Mouse (Mus musculus) cerebellum, adult 11-12 months (tissue): ENCODE measurements at regions not wholly inside any gene's neighbourhood (a gene's known extent, or its start where the extent isn't known, plus 50 kb on each side); places are given as distances from the start of the nearest gene placed in this dataset.

Experiments
- DNase-seq: peaks from one replicate; pipeline ENCODE4 v3.0.0; 2022

DNA sequence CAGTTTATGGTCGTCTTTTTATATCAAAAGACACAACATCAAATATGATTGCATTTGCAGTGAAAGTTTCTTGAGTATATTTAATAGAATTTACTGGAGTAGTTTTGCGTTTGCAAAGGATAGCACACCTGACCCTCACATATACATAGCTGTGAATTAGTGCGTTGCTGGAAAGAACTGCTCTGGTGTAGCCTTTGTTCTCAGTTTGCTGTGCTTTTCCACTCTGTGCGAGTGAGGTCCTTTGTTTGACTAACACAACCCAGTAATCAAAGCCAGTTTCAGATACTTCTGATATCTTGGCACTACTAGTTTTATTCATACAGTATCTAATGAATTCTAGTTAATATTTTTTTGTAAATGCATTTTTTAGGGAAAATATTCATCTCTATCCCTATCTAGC, 84.7 kb downstream of the Trim52 start:
- no peak for DNase-seq

DNA sequence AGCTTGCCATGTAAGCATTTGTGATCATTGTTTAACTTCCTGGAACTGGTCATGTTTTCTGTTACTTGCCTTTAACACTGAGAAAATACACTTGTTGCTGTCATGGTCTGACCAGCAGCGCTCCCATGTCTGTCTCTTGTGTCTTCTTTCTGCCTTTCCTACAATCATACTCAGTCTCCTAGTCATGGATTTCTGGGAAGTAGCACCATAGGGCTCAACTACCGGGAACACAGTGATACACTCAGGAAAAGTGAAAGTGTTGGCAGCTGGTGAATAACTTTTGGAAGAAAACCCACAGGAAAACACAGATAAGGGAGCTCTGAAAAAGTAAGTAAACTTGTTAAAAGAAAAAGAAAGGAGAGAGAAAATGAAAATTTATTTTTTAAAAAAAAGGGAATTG, 87.6 kb downstream of the Trim52 start:
- no peak for DNase-seq

DNA sequence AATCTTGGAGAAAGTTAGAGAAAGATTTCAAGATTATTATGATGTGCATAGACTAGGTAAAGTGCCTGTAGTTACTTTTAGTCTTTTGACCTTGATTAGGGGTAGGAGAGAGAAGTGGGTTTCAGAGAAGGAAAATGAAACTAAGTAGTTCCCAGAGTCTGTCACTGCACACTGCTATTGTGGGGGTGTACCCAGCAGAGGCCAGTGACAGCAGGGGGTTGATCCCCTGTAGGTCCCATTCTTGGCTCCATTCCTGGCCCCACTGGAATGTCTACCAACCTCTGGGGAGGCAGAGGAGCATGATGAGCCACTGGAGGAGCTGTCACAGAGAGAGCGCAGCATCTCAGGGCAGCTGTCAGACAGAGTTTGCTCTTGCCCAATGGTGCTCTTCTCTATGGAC, 88.1 kb downstream of the Trim52 start:
- no peak for DNase-seq

DNA sequence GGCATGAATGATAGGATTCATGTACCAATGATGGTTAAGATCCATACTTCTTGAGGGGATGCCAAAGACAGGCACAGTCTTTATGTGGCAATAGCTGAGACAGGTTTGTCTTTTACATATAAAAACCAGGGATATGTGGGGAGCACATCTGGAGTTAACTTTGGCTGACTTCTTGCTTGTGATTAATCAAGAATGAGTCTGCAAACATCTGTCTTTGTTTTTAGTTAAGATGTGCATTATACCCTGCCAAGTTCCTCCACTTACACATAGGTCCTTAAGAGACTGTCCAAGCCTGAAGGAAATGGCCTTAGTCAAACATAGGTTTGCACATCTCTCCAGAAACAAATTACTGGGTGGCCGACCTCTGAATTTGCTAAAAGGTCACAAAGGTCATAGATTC, 91.8 kb downstream of the Trim52 start:
- no peak for DNase-seq

DNA sequence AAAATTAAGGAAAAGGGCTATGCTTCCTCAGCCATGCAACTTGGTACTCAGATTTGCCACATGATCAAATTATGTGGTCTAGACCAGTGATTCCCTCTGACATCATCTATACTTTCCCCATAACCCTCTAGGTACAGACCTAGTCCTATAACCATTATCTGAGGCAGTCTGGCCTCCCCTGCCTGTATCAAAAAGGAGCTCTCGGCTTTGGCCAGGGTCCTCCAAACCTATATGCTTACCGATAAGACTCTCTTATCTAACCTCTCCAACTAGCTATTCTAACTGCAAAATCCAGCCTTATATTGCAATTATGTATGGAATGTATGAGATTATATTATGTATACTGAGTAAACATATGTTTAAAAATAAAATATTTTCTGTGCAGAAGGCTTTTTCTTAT, 93.1 kb downstream of the Trim52 start:
- no peak for DNase-seq

DNA sequence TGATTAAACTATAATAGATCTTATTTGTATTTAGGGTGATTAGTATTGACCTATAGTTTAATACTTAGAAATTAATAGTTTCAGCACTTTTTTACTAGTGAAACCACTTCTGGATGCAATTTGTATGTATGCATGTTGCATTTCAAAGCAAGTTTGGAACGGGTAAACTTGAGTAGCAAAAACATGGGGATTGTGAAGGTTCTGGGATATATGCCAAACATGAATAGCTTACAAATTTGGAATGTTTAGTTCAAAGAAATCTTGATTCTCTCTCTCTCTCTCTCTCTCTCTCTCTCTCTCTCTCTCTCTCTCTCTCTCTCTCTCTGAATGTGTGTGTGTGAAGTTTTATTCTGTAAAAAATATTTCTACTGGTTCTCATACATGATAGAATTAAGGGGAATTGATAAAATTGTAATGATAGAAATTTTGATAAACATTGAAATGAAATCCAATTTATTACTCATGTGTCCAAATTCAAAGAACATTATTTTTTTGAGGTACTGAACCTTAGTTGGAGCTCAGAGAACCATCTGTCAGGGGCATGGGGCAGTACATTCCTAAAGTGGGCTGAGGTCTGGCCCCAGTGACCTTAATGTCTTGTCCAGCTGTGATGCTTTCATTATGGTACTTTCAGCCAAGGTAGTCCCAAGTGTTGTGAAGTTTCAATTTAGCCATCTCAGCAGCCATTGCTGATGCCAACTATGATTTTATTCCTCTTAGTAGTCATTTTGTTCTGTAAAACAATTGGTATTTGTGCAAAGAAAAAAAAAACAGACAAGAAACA, 93.7 kb downstream of the Trim52 start:
- DNase-seq: no peak

DNA sequence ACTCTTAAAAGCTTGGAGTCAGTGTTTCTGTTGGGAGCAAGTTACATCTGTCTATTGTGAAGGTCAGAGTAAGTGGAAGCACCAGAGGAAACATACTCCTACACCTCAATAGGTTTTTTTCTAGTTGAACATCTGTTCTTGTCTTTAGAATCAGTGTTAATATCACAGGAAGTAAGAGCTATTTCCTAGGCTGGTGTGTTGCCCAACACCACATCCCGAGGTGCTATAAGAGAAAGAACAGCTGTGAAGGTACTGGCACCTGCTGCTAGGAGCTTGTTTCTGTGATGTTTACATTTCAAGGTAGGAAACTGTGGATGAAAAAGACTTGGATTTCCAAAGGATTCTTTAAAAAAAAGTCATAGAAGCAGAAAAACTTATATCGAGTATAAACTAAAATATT, 105.1 kb downstream of the Trim52 start:
- no peak for DNase-seq

DNA sequence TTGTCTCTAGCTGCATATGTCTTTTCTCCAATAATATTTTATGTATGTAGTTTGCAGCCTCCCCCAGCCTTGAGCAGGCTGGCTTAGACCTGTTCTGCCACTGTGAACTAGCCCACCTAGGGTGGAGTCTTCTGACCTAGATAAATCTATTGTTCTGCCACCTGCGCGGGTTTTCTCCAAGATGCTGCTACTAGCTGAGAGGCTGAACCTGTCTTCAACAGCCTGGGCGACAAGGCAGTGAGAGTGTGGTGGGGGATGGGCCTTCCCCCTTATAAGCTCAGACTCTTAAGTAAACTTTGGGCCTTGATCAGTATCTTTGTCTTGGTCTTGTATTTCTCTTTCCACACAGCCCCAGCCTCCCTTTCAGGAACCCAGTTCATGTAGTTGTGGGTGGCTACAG, 111.7 kb downstream of the Trim52 start:
- no peak for DNase-seq

DNA sequence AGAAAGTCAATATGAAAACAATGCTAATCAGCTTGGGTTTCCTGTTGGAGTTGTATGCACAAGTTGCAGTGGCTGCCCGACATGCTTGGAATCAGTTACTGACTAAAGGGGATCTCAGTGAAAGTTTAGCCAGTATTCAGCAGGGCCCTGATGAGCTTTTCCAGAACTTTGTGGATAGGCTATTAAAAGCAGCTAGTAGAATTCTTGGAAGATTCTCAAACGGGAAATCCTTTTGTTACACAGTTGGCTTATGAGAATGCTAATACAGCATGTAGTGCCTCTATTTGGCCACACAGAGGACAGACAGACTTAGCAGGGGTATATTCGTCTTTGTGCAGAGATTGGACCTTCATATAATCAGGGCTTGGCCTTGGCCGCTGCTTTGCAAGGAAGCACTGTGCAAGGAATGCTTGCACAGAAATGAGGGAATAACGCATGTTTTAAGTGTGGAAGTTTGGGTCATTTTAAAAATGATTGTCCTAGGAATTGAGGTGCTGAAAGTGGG, 113.3 kb downstream of the Trim52 start:
- DNase-seq: no peak

DNA sequence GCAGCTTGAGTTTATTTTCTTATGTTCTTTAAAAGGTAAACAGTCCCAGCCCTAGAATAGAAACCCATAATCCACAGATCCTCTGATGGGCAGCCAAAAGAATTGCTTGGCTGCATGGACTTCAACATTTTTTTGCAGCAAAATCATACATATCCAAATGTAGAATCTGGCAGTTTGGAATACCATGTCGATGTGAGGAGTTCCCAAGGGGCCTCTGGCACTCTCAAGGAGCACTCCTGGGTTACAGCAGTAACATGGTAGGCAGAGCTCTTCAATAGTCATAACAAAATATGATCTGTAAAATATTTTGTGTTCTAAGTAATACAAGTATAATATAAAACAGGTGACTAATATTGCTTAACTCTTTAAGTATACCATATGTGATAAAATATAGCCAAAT, 119.4 kb downstream of the Trim52 start:
- no peak for DNase-seq

DNA sequence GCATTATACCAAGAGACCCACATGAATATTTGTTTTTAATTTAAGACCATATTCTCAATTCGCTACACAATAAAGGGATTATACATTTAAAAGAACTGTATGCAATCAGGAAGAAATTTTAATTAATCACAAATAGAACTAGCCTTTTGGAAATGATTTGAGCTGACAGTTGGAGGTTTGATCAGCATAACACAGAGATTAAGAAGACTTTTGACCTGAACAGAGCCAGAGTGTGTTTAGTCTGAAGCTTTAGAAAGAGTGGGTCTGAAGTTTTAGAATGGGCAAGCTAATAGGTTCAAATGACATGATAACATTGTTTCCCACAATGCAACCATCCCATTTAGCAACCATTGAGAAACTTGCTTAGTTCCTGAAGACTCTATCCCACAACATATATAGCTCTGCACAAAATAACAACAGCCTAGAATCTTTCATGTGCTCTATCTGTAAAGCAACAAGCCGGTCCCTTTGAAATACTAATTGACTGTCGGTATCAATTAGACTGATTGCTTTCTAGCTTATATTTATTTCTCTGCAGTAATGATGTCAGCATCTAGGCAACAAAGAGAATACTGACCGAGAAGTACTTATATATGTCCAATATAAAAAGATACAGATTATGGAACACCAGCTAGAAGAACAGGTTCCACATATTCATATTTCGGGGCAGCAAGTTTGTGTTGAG, 135.9 kb downstream of the Trim52 start:
- no peak for DNase-seq

DNA sequence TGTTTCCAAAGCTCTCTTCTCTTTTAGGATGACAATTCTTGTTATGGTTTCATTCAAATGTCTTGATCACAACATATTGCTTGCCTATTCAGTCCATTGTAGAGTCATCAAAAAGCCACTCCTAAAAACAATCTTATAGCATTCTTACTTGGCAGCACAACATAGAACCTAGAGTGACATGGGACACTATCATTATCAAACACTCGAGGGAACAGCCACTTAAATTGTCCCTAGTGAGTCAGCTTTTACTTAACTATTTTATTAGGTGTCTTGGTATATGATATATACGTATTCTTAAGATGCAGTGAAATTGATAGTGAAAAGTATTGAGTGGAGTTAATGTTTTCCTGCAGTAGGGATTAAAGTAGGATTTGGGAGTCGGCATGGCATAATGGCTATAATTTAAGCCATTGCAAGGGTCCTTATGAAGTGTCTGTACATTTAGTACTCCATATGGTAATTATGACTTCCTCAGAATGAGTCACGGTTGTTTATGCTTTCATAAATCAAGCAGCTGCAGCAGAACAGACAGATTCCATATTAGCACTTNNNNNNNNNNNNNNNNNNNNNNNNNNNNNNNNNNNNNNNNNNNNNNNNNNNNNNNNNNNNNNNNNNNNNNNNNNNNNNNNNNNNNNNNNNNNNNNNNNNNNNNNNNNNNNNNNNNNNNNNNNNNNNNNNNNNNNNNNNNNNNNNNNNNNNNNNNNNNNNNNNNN, 153.6 kb downstream of the Trim52 start:
- no peak for DNase-seq

DNA sequence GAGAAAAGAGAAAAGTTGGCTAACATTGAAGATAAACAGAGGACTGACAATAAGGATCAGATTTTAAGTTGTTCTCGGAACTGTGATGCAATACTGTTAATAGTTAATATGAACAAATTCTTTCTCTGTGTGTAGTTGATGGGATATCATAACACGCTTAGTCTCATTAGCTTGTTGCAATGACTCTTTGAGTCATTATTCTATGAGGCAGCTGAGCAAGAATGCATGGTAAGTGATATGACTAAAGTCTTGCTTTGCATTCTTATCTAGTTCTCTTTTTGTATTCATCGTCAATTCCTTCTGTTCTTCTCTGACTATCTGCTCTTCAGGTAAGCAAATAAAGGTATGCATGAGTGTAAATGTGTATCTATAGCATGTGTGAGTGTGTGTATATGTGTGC, 159.3 kb downstream of the Trim52 start:
- DNase-seq: no peak

DNA sequence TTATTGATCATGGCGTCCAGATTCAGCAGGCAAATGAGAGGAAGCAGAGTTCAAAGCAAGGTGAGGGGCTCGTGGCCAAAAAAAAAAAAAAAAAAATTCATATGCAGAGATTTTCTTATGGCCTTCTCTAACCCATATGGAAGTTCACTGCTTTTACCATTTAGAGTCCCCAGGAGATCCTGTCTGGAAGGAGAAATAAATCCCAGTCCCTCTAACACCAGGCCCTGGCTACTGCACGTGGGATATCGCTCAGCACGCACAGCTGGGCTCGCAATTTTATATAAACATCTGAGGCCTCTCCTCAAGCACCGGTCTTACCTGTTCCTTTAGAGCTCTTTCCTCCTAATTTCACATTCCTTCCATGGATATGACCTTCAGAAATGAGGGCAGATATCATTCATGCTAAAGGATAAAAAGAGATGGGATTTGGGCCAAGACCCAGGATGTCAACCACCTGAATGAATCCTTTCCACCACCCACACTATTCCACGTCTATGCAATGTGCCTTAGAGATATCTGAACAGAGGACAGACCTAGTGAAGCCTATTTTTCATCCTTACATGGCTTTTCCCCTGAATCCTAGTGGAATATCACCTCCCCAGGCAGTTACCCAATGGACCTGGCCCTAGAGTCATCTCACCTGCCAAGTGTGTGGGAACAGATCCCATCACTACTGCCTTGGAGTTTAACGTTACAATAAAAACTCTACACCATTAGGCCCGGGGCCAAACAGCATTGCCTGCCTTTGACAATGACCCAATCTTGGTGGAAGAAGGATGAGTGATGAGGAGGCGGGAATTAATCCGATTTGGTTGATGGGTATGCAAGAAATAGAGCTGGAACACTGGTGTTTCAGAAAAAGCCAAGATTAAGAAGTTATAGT, 161.9 kb downstream of the Trim52 start:
- no peak for DNase-seq

DNA sequence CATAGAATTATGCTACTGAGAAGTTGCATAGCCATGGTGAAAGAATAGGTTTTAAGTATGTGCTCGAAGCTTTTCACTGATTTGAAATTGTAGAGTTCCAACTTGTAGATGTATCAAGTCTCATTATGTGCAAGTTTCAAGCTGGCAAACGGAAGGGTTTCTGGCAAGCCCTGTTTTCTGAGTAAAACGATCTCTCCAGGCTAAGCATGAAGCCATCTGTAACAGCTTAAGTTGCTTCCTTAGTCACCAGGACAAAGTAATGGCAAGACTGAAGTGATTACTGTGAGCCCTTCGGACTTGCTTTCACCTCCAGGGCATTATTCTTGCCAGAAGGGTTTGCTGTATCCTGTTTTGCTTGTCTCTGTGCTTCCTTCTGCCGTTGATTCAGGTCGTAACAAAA, 163.7 kb downstream of the Trim52 start:
- no peak for DNase-seq

DNA sequence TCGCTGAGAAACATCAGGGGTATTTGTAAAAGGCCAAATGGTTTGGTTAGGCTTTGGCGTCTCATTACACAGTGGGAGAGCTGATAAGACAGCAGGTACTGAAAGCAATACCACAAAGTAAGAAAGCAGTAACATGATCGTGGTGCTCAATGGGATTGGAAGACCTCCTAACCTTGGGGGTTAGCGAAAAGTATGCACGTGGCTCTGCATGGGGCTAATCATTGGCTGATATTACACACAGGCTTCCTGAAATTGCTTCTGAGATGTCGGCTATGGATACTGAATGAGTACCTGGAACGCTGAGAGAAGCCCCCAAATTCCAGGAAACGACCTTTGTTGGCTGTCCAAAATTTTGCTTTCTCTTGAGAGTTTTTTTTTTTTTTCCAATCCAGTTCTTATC, 207.6 kb downstream of the Trim52 start:
- no peak for DNase-seq

DNA sequence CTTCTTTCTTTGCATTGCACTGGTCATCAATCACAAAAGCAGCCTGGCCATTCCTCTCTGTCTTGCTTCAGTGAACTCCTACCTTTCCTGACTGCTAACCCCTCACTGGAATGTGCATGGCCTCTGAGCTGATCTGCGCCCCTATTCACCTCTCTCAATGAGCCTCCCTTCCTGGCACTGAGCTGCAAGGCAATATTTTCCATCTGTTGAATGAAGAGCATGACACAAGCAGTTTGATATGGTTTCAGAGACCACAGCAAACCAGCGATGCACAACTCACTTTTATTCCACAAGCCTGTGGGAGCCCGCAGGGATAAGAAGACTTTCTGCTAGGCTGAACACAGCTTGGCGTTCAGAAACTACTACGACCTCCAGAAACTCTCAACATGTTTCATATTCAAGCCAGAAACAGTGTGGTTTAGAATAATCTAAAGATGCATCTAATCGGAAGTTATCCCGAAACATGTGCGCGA, 208.1 kb downstream of the Trim52 start:
- no peak for DNase-seq

DNA sequence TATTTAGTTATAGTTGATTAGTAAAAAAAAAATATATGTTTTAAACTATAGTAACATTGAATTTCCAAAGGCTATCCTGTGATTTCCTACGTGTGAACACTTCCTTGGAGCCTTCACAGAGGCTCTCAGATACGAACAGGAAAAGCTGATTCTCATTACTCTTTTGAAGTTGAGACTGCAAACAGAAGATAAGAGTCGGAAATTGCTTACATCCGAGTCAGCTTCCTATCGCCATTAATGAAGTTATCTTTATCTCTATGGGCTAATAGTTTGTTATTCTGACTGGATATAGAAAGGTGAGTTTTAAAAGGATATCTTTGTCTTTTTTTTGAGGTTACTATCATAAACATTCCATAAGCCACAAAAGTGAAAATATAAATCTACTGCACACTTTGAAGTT, 212.8 kb downstream of the Trim52 start:
- no peak for DNase-seq

DNA sequence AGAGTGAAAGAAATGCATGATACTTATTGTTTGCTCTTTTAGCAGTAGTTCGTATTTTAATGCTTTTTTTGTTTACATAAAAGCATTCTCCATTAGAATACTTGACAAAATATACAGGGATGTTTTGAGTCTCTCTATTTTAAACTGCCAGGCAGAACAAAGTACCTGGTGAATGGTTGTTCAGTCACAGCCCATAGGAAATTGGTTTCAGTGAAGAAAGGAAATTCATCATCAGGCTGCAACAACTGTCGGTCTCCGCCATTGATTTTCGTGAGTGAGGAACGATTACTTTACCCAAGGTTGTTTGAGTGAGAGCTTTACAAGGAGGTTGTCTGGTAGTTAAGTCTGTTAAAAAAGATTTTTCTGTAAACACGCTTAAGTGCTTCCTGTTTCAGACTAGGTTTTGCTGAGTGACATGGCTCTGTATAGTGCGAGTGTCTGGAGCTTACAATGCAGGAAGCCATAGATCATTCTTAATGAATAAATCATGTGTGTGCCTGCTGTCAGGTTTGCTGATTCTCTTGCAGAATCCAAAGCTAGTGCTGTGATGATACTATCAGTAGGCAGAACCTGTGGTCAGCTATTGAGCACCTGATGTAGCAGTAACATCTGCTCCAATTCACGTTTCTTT, 221.8 kb downstream of the Trim52 start:
- DNase-seq: no peak

DNA sequence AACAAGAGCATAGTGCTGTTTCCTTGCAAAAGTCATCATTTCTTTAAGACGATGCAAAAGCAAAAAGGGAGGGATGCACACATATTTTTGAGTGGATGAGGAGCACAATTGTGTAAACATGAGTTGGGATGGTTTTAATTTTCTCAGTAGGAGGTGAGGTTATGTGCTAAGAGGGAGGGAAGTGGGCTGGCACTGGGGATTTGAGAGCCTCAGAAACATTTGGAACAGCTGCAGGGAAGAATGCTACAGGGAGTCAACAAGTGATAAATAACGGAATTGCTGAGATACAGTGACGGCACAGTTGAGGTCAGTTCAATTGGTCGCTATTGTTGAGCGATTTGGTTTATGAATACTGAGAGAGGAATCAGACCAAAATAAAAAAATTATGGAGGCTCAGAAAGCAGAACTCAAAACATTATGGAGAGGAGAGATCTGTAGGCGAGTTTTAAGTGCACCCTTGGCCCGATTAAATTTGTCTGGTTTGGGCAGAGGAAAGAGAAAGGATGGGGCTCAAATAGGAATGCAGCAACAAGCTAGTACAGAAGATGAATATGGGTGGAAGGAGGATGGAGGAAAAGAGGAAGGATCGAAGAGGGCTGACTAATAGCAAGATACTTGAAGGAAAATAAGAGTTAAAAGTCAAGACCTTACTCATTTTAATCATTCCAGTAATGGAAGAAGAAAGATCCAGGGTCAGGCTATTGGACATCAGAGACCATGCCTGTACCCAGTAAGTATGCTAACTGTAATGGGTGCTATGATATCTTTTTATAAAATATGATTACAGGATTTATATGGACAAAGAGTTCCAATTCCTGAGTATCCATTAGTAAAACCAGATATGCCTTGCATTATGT, 259.0 kb downstream of the Trim52 start:
- DNase-seq: no peak

DNA sequence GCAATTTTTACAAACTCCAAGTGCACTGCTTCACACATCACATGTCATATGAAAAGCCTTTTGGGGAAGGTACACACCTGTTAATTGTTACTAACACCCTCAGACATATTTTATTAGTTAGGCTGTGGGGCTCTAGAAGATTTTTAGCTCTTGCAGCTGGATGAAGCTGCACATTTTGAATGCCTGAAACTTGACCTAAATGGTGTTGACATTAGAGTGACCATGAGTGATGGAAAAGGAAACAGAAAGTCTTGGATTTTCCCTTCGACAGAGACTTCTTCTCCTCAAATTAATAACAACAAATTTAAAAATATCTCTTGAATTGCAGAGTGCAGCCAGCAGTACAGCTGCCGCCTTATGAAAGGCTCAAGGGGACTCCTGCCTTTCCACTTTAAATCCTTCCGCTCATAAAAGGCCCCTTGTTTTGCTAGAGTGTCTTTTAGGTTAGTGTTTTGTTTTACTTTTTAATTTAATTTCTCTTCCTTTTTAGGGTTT, 259.7 kb downstream of the Trim52 start:
- DNase-seq: no peak
